Mouse (Mus musculus) liver, embryonic 14.5 days (tissue): ENCODE measurements around the gene Ric1. TPM values are rescaled to one million over a fixed set of nuclear protein-coding genes. Genes with fewer than 3 reads are reported as not detected.

ENCODE experiments used
- ATAC-seq: fragments of 200-750 bp; cut with Nextera tagmentation; 2 replicates; pipeline ENCODE4 v1.8.0; 2017; ENCODE audit warnings: moderate number of reproducible peaks, mild to moderate bottlenecking, moderate library complexity; ENCODE audit not compliant: insufficient read depth
- DNase-seq, 3 experiments: peaks; one replicate each; pipeline ENCODE4 v3.0.0-alpha.2; 2012 to 2013; ENCODE audit warnings: low read depth in 3 of 3, low spot score in 3 of 3
- H3K27ac ChIP-seq: fragments of 300-500 bp; sonication (generic); 2 replicates; pipeline ENCODE4 v1.5.1; 2014; ENCODE audit warnings: moderate library complexity, mild to moderate bottlenecking, control low read depth, inconsistent platforms
- H3K27me3 ChIP-seq: fragments of 300-500 bp; sonication (generic); 2 replicates; pipeline ENCODE4 v1.6.1; 2014; ENCODE audit warnings: mild to moderate bottlenecking, low read length, moderate library complexity; ENCODE audit not compliant: control insufficient read depth, insufficient read depth
- H3K36me3 ChIP-seq: fragments of 300-500 bp; sonication (generic); replicated peaks from 2 replicates; pipeline ENCODE4 v1.6.1; 2014; ENCODE audit warnings: low read depth; ENCODE audit not compliant: control insufficient read depth, insufficient read depth
- H3K4me1 ChIP-seq, 2 experiments: fragments of 200-500 bp in 1 of 2; fragments of 300-500 bp in 1 of 2; sonication (generic) in 1 of 2; replicated peaks; 2 replicates each; pipeline ENCODE4 v1.6.1; 2012 to 2014; ENCODE audit warnings: antibody characterized with exemption in 1 of 2, inconsistent platforms in 1 of 2, low read length in 1 of 2; ENCODE audit not compliant: control insufficient read depth in 2 of 2, insufficient read depth in 2 of 2
- H3K4me2 ChIP-seq: fragments of 300-500 bp; sonication (generic); 2 replicates; pipeline ENCODE4 v1.6.1; 2014; ENCODE audit warnings: low read depth, mild to moderate bottlenecking, control low read depth, moderate library complexity
- H3K4me3 ChIP-seq, 2 experiments: fragments of 200-500 bp in 1 of 2; fragments of 300-500 bp in 1 of 2; sonication (generic) in 1 of 2; 2 replicates each; pipeline ENCODE4 v1.5.1; 2012 to 2014; ENCODE audit warnings: low read depth in 2 of 2, low read length in 2 of 2, mild to moderate bottlenecking in 2 of 2, control low read depth in 1 of 2, inconsistent platforms in 1 of 2, moderate library complexity in 1 of 2; ENCODE audit not compliant: insufficient read depth in 1 of 2
- H3K9ac ChIP-seq: fragments of 300-500 bp; sonication (generic); replicated peaks from 2 replicates; pipeline ENCODE4 v1.6.1; 2014; ENCODE audit warnings: mild to moderate bottlenecking, control low read depth, moderate library complexity
- H3K9me3 ChIP-seq: fragments of 300-500 bp; sonication (generic); 2 replicates; pipeline ENCODE4 v1.6.1; 2016; ENCODE audit warnings: low read length, mixed read lengths; ENCODE audit not compliant: control insufficient read depth
- CTCF ChIP-seq: IDR thresholded peaks from 2 replicates; pipeline ENCODE4 v1.5.1; 2016; ENCODE audit warnings: antibody characterized with exemption, low read depth, control low read depth
- EP300 ChIP-seq: IDR thresholded peaks from 2 replicates; pipeline ENCODE4 v1.6.1; 2016; ENCODE audit warnings: antibody characterized with exemption, low read depth
- WGBS: fragments of 180-500 bp; shearing (Covaris S2); extraction: QIAGEN DNeasy Blood & Tissue Kit; methylation state at CpG from one replicate; pipeline ENCODE4 v1.1.7; 2014; ENCODE audit not compliant: insufficient replicate concordance; 5-methylcytosine and 5-hydroxymethylcytosine counted together
- polyA plus RNA-seq, 2 experiments: library from polyadenylated mRNA; depleted of rRNA in 1 of 2; stranded (reverse) in 1 of 2; unstranded in 1 of 2; fragments of >200 nt; fragmentation: Nextera tagmentation in 1 of 2; extraction: Ambion mirVana in 1 of 2; gene quantifications; 2 replicates each; pipeline versions ENCODE4 v1.2.1 to v1.2.3; 2012 to 2014

The Ric1 gene
- polyA plus RNA-seq, 2 experiments = 2.9 to 3.1 TPM

DNA sequence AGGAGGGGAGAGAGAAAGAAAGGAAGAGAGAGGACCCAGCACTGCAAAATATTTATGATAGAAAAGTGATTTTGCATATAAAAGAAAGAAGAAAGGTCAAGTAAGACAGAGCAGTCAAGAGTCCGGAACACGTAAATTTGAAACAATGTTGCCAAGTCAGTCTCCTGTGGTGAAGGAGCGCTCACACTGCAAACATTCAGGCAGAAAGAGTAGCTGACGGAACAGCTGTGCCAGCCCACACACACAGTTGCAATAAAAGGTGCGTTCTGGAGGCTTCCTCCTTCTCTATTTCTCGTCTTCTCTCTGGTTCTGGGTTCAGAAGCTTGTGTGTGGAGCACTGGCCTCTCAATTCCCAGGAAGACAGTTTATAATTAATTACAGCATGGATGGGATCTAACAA, 133.1 kb downstream of the Ric1 start:
- Histone ChIP-seq H3K27ac (no peak overlapping the region), H3K36me3 (no peaks in the 10 kb centered on the region), H3K27me3 (no peaks in the 10 kb centered on the region; the same call in 1 of the 2 replicates), H3K9ac (no peak overlapping the region), H3K4me1 (peaks cover 3 to 5% of the 10 kb centered on the region in 2 experiments; a peak in 3 of 4 replicates), H3K4me2 (no peak overlapping the region), H3K9me3 (no peaks in the 10 kb centered on the region), H3K4me3 (no peak overlapping the region)
- no peak for TF ChIP-seq EP300
- TF ChIP-seq CTCF = no peak
- DNase-seq (no peak), ATAC-seq (no peak)
- 59% methylated on average over 6 of the region's 6 CpGs for WGBS

DNA sequence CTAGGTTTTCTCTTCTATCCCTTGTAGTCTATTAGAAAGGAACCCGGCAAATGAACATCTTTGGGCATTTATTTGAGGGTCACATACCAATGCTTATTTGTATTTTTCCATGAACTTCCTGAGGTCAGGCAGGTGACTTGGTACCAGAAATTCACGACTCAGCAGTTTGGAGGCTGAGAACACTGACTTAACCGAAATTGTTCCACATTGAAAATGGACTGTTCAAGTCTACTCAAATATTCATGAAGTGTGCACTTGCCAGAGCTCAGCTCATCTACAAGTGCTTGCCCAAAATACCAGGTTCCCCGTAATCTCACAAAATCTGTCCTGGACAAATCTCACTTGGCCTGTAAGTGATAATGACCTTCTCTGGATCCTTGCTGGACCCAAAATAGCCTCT, 133.9 kb downstream of the Ric1 start:
- Histone ChIP-seq H3K27me3 (no peaks in the 10 kb centered on the region; the same call in 1 of the 2 replicates), H3K27ac (no peak overlapping the region)
- 70% methylated on average over 4 of the region's 4 CpGs for WGBS

More for the DNA sequence above, 133.9 kb downstream of the Ric1 start:
- no peak overlapping the region for H3K4me3 ChIP-seq
- no peaks in the 10 kb centered on the region for H3K9me3 ChIP-seq
- TF ChIP-seq EP300 = no peak
- no peak for TF ChIP-seq CTCF
- ATAC-seq (no peak), DNase-seq (no peak)
- no peak overlapping the region for H3K9ac ChIP-seq
- H3K4me2 ChIP-seq = no peak overlapping the region
- H3K4me1 ChIP-seq = no peaks in the 10 kb centered on the region
- no peaks in the 10 kb centered on the region for H3K36me3 ChIP-seq

Other genes starting within 250 kb of the Ric1 start
- gene Insl6, start 196.9 kb upstream of the Ric1 start, polyA plus RNA-seq (2012; rRNA removed) = 0.36 and 0.45 TPM in 2 replicates
- 0.76 and 1.2 TPM in 2 replicates for gene Insl6, start 196.9 kb upstream of the Ric1 start, polyA plus RNA-seq (2014; fragmentation: Nextera tagmentation; extraction: Ambion mirVana)
- not detected in 2 replicates for gene Rln1, start 187.6 kb upstream of the Ric1 start, polyA plus RNA-seq (2012; rRNA removed)
- gene Rln1, start 187.6 kb upstream of the Ric1 start, polyA plus RNA-seq (2014; fragmentation: Nextera tagmentation; extraction: Ambion mirVana) = not detected in 2 replicates
- gene Plgrkt, start 154.9 kb upstream of the Ric1 start, polyA plus RNA-seq (2012; rRNA removed) = 14.0 and 21.9 TPM in 2 replicates
- gene Plgrkt, start 154.9 kb upstream of the Ric1 start, polyA plus RNA-seq (2014; fragmentation: Nextera tagmentation; extraction: Ambion mirVana) = 26.2 and 28.3 TPM in 2 replicates
- 0.65 and 0.75 TPM in 2 replicates for gene Cd274, start 154.8 kb upstream of the Ric1 start, polyA plus RNA-seq (2012; rRNA removed)
- gene Cd274, start 154.8 kb upstream of the Ric1 start, polyA plus RNA-seq (2014; fragmentation: Nextera tagmentation; extraction: Ambion mirVana) = 0.10 and 0.67 TPM in 2 replicates
- 0.02 TPM in 1 of 2 replicates, not detected in the other for gene Pdcd1lg2, start 111.4 kb upstream of the Ric1 start, polyA plus RNA-seq (2012; rRNA removed)
- not detected in 2 replicates for gene Pdcd1lg2, start 111.4 kb upstream of the Ric1 start, polyA plus RNA-seq (2014; fragmentation: Nextera tagmentation; extraction: Ambion mirVana)
- 5.9 and 6.8 TPM in 2 replicates for gene Ermp1, start 126.1 kb downstream of the Ric1 start, polyA plus RNA-seq (2012; rRNA removed)
- 7.2 and 8.6 TPM in 2 replicates for gene Ermp1, start 126.1 kb downstream of the Ric1 start, polyA plus RNA-seq (2014; fragmentation: Nextera tagmentation; extraction: Ambion mirVana)
- gene Mlana, start 175.5 kb downstream of the Ric1 start, polyA plus RNA-seq (2012; rRNA removed) = not detected in 2 replicates
- not detected in 2 replicates for gene Mlana, start 175.5 kb downstream of the Ric1 start, polyA plus RNA-seq (2014; fragmentation: Nextera tagmentation; extraction: Ambion mirVana)